Mouse (Mus musculus) neutrophil, adult 65 days (primary cell): Measurements from ENCODE around the gene Trip11. TPM values are rescaled to one million over a fixed set of nuclear protein-coding genes. Genes with fewer than 3 reads are reported as not detected.

ENCODE experiments used
- total RNA-seq: library from RNA; stranded (reverse); gene quantifications from 2 replicates; pipeline ENCODE4 v1.2.4, GENCODE M21; 2023

Trip11 gene
- total RNA-seq: 59.6 and 75.2 TPM in 2 replicates

GRCm38 (mm10) chr12:101912626-101913490 is at the start of gene Trip11:
Trip11 (minus strand) TSS chr12:101913267.

GRCm38 (mm10) chr12:101957942-101958544 is 45.0 kb upstream of the Trip11 start, which contains the start of gene Atxn3:
Atxn3 (minus strand) TSS chr12:101958246.

GRCm38 (mm10) chr12:101818608-101819370 is 94.3 kb downstream of the Trip11 start, which contains the start of gene Fbln5:
Fbln5 (minus strand) TSS chr12:101819055.

Other genes with a start within 250 kb of the Trip11 start
- gene Tc2n, start 194.7 kb downstream of the Trip11 start, total RNA-seq: not detected in 2 replicates
- gene Fbln5, start 94.2 kb downstream of the Trip11 start, total RNA-seq: not detected in 2 replicates
- 24.5 and 33.1 TPM in 2 replicates for gene Atxn3, start 45.0 kb upstream of the Trip11 start, total RNA-seq
- 13.9 and 15.9 TPM in 2 replicates for gene Cpsf2, start 62.7 kb upstream of the Trip11 start, total RNA-seq
- not detected in 2 replicates for gene Slc24a4, start 215.5 kb upstream of the Trip11 start, total RNA-seq